Mouse (Mus musculus): ENCODE results near the gene Hoxc5.
A peak's percentile ranks its signal among the peaks of the same experiment; 100 is the strongest.

The Hoxc5 gene

GRCm38 (mm10) chr15:102945185-102946077, 21.8 kb upstream of the Hoxc5 start:
- DNase-seq (ENCODE audit: low read depth, low spot score) = no peak

GRCm38 (mm10) chr15:102947276-102947675, 20.0 kb upstream of the Hoxc5 start:
- DNase-seq (ENCODE audit: low read depth, low spot score) = no peak

- DNase-seq (ENCODE audit: low read depth, low spot score) = no peak
Observed at GRCm38 (mm10) chr15:102948842-102949241, 18.4 kb upstream of the Hoxc5 start.

- no peak for DNase-seq (ENCODE audit: low read depth, low spot score)
Observed at GRCm38 (mm10) chr15:102949696-102950095, 17.5 kb upstream of the Hoxc5 start.

GRCm38 (mm10) chr15:102950877-102951276, 16.4 kb upstream of the Hoxc5 start:
- no peak for DNase-seq (ENCODE audit: low read depth, low spot score)

- DNase-seq (ENCODE audit: low read depth, low spot score) = no peak
Observed at GRCm38 (mm10) chr15:102953561-102953960, 13.7 kb upstream of the Hoxc5 start.

GRCm38 (mm10) chr15:102954192-102955006, 12.8 kb upstream of the Hoxc5 start, which contains the start of gene Hoxc11:
Hoxc11 (plus strand) TSS chr15:102954427.
- DNase-seq (ENCODE audit: low read depth, low spot score) = no peak

- no peak for DNase-seq (ENCODE audit: low read depth, low spot score)
Observed at GRCm38 (mm10) chr15:102955007-102955382, 12.2 kb upstream of the Hoxc5 start.

- DNase-seq (ENCODE audit: low read depth, low spot score) = no peak
Observed at GRCm38 (mm10) chr15:102955833-102956640, 11.2 kb upstream of the Hoxc5 start.

- DNase-seq (ENCODE audit: low read depth, low spot score) = no peak
Observed at GRCm38 (mm10) chr15:102956906-102957305, 10.3 kb upstream of the Hoxc5 start.

- DNase-seq (ENCODE audit: low read depth, low spot score) = peak; percentile 85
Observed at GRCm38 (mm10) chr15:102959663-102960191, 7.5 kb upstream of the Hoxc5 start.

GRCm38 (mm10) chr15:102961728-102962127, 5.5 kb upstream of the Hoxc5 start:
- no peak for DNase-seq (ENCODE audit: low read depth, low spot score)

GRCm38 (mm10) chr15:102962492-102962891, 4.8 kb upstream of the Hoxc5 start:
- no peak for DNase-seq (ENCODE audit: low read depth, low spot score)

GRCm38 (mm10) chr15:102963259-102963658, 4.0 kb upstream of the Hoxc5 start:
- DNase-seq (ENCODE audit: low read depth, low spot score) = no peak

- DNase-seq (ENCODE audit: low read depth, low spot score) = no peak
Observed at GRCm38 (mm10) chr15:102963671-102964640, 3.3 kb upstream of the Hoxc5 start.

- no peak for DNase-seq (ENCODE audit: low read depth, low spot score)
Observed at GRCm38 (mm10) chr15:102965003-102965891, 2.0 kb upstream of the Hoxc5 start.

- peak; percentile 91 for DNase-seq (ENCODE audit: low read depth, low spot score)
Observed at GRCm38 (mm10) chr15:102965892-102966775, 1.1 kb upstream of the Hoxc5 start.

- DNase-seq (ENCODE audit: low read depth, low spot score) = no peak
Observed at GRCm38 (mm10) chr15:102966776-102967311, 399 bp upstream of the Hoxc5 start, which contains the start of gene Hoxc10. Hoxc10 (plus strand) TSS chr15:102966796.
